Mouse (Mus musculus): ENCODE data around the gene Eef1akmt2.
A peak's percentile ranks its signal among the peaks of the same experiment; 100 is the strongest.

Gene Eef1akmt2

GRCm38 (mm10) chr7:132811716-132812618, 40.5 kb downstream of the Eef1akmt2 start:
- peak in 1 of 2 experiments; percentile 28 for DNase-seq (ENCODE audit: low spot score in 2 of 2)

DNA sequence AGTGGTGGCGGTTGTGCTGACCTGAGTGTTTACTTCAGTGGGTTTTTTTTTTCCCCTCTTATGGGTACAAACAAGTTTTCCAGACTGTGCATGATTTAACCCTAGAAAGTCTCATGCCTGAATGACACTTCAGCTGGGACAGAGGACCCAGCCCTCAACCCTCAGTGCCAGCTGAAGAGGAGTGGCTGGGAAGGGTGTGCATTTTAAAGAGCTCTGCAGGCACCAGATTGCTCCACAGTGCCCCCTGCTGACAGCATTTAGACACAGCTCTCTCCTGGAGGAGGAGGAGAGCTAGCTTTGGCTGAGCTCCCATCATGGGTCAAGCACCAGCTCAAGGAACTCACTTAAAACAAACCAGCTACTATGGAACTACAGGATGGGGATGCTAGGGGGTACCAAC, 41.6 kb downstream of the Eef1akmt2 start:
- DNase-seq (ENCODE audit: low spot score in 2 of 2): peak; percentile 80 to 92

DNA sequence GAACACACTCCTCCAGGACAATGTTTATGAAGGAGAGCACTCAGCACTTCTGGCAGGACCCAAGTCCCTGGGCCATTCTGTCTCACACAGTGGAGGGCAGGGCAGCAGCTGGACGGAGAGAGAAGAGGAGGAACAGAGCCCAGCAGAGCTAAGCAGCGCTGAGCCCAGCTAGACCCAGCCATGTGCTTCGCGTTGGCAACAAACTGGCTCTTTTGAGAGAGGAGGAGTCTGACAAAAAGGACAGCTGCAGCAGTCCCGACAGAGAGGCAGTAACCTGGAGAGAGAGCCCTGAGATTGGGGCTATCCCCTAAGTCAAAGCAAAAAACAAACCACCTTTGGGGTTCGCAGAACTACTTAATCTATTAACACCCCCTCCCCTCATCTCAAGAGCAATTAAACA, 42.1 kb downstream of the Eef1akmt2 start:
- DNase-seq (ENCODE audit: low spot score in 2 of 2): peak; percentile 38 to 61

DNA sequence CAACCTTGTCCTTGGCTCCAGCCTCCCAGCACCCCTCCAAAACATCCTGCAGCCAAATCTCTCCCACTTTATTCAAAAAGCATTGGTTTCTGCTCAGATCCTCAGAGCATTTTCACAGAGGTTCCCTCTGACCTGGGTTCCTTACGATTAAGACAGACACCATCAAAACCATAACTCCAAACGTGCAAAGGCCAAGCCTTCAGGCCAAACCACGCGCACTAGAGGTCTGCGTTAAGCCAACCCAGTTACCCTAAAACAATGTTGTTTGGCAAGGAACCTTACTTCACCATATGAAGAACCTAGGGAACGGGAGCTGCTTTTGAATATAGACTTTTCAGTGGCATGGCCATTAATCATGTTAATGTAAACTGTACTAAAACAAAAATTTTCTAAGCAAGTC, 42.8 kb downstream of the Eef1akmt2 start:
- DNase-seq (ENCODE audit: low spot score in 2 of 2): peak in 1 of 2 experiments; percentile 19

DNA sequence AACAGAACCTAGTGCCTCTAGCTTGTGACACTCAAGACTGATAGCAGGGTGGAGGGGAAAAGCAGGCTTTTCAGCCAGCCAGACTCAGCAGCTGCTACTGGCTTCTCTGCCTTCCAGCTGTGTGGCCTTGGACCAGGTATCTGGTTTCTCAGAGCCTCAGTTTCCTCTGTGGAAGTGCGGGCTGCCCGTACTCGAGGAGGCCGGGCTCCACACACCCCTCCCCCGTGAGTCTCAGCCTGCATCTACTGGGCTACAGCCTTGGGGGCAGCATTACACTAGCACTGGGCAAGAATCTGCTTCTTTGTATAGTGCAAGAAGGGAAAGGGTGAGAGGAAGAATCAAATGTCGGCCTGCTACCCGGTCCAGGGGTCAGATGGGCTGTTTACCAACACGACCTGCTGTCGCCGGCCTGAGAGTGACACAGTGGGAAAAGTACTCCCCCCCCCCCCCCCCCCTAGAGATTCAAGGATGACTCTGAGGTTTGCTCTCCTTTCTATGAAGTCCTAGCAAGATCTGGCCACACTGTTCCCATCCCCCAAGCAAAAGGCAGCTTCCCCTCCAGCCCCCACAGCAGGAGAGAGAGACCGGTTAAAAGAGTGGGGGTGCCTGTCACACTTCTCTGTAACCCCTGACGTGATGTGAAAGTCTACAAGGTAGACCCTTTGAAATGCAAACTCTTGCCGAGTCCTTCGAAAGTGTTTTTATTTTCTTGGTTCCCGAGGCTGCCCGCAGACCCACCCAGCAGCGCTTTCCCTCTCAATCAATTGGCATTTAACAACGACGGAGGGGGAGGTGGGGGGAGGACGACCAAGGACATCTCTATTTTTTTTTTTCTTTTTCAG, 43.4 kb downstream of the Eef1akmt2 start:
- DNase-seq (ENCODE audit: low spot score in 2 of 2): peak; percentile 16 to 58

GRCm38 (mm10) chr7:132808051-132808796, 44.2 kb downstream of the Eef1akmt2 start:
- peak in 1 of 2 experiments; percentile 53 for DNase-seq (ENCODE audit: low spot score in 2 of 2)

GRCm38 (mm10) chr7:132806926-132807857, 45.3 kb downstream of the Eef1akmt2 start:
- DNase-seq (ENCODE audit: low spot score in 2 of 2): peak; percentile 21 to 63

DNA sequence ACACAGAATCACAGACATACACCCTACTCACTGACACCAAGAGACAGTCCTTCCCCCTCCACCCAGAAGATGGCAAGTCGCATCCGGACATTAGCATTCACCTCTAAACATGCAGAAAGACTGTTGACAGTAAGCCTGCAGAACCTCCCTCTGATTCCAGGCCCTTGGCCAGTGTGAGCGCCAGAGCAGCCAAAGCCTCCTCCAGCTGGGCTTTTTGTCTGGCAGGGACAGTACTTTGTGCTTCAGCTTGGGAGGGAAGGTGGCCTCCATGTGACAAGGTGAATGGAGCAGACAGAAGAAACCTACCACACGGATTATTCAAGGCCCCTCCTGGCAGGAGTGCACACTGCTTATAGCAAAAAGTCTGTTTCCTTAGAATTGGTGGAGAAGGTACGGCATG, 46.2 kb downstream of the Eef1akmt2 start:
- DNase-seq (ENCODE audit: low spot score in 2 of 2): peak; percentile 36 to 60

GRCm38 (mm10) chr7:132804951-132805350, 47.5 kb downstream of the Eef1akmt2 start:
- DNase-seq (ENCODE audit: low spot score in 2 of 2): no peak

GRCm38 (mm10) chr7:132804461-132804860, 48.0 kb downstream of the Eef1akmt2 start:
- no peak for DNase-seq (ENCODE audit: low spot score in 2 of 2)

DNA sequence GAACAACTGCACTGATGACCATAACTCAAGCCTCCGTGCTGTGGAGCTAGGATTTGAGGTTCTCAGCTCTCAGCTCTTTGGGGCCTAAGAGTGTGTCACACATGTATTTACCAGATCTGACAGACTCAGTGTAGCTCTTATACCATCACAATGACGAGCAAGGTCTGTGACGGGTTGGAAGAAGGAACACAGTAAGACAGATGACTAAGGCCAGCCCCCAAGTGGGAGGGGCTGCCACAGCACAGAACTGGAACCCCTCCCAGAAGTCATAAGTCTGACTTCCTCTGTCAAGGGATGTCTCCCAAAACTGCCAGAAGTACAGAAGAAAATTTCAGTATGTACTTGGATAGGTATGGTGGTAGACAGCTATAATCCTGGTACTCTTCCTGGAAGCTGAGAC, 48.5 kb downstream of the Eef1akmt2 start:
- DNase-seq (ENCODE audit: low spot score in 2 of 2): no peak

DNA sequence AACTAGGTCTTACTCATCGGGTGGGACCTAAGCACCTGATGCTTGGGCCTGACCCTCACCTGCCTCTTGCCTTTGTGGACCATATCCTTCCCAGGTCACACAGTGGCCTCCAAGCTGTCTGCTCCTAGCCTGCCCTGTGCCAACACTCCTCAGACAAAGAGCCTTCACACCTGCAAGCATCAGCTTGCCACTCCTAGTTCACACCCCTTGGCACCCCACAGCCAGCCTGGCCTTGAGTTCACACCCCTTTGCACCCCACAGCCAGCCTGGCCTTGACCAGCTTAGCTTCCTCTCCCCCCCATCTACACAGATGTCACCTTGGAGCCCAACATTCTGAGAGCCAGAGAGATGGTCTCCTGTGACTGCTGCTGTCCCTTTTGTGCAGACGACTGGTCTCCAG, 49.1 kb downstream of the Eef1akmt2 start:
- DNase-seq (ENCODE audit: low spot score in 2 of 2): no peak

- DNase-seq (ENCODE audit: low spot score in 2 of 2): no peak
Measured at GRCm38 (mm10) chr7:132802691-132803090, 49.8 kb downstream of the Eef1akmt2 start.

DNA sequence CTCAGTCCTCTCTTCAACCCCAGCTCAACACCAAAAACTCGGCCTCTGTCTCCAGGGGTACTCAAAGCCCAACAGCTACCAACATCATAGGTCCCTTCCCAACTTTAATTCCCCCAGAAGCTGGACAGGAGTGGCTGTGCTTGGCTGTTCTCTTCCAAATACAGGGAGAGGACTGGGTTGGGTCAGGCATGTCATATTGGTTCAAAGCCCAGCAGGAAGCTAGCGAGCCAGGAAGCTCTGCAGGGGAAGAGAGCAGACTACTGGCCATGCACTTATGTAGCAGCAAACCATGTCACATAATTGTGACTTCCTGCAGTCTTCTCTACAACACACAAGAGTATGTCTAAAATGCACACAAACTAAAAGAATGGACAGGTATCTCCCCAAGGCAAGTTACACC, 50.4 kb downstream of the Eef1akmt2 start:
- DNase-seq (ENCODE audit: low spot score in 2 of 2): no peak

- no peak for DNase-seq (ENCODE audit: low spot score in 2 of 2)
Measured at GRCm38 (mm10) chr7:132801509-132801908, 51.0 kb downstream of the Eef1akmt2 start.

DNA sequence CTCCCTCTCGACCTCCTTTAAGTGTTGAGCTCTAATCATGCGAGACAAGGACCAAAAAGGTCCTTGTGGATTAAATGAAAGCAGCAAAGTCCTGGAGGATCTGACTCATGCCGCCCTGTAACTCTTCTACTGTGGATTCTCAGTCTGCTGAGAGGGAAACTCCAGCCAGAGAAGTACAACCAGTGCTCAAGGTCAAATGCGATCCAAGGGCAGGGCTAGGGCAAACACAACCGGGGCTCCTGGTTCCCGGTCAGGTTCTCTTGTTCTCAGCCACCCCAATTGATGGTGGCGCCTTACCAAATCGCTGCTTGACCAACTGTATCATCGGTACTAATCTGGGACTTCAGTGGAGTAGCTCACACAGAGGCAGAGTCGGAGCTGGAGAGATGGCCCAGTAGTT, 51.6 kb downstream of the Eef1akmt2 start:
- DNase-seq (ENCODE audit: low spot score in 2 of 2): no peak

GRCm38 (mm10) chr7:132799119-132800016, 53.1 kb downstream of the Eef1akmt2 start:
- no peak for DNase-seq (ENCODE audit: low spot score in 2 of 2)

DNA sequence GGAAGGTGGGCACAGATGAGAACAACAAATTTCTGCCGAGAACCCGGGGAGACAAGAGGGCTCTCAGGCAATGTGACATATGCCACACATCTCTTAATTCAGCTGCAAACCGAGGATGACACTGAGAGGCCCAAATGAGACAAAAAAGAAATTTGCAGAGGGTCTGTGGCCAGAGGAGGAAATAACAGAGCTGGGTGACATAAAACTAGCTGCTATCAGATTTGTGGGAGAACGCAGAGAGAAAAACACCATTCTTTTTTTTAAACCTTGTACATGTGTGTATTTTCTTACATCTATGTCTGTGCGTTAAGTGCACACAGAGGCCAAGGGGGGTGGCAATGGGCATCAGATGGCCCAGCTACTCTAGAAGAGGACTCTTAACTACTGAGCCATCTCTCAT, 57.3 kb downstream of the Eef1akmt2 start:
- DNase-seq (ENCODE audit: low spot score in 2 of 2): no peak

- DNase-seq (ENCODE audit: low spot score in 2 of 2): no peak
Measured at GRCm38 (mm10) chr7:132793467-132793866, 59.0 kb downstream of the Eef1akmt2 start.

Data from urinary bladder, postnatal 4 days (tissue).